Mouse (Mus musculus): ENCODE data around the gene Epo.

Gene Epo

DNA sequence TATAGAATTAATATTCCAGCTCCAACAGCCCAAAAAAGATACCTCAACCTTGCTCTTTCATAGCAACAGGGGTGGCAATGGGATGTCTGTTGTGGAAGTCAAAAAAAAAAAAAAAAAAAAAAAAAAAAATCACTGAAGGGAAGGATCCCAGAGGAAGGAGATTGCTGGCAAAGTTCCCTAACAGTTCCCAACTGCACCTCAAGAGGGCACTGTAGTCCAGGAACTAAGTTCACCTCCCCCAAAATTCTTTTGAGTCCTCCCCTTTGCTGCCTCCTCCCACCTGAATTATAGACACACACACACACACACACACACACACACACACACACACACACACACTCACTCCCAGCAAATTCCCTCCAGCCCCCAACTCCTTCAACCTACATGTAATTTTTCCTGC lies 51.9 kb downstream of the Epo start:
- peak; percentile 78 for DNase-seq (ENCODE audit: extremely low spot score, low spot score)

- no peak for DNase-seq (ENCODE audit: extremely low spot score, low spot score)
These were observed 56.1 kb downstream of the Epo start, which contains the start of gene Zan for GRCm38 (mm10) chr5:137476964-137477363. Zan (minus strand) TSS chr5:137477064.

GRCm38 (mm10) chr5:137474351-137474750 lies 58.7 kb downstream of the Epo start:
- DNase-seq (ENCODE audit: extremely low spot score, low spot score) = no peak

DNA sequence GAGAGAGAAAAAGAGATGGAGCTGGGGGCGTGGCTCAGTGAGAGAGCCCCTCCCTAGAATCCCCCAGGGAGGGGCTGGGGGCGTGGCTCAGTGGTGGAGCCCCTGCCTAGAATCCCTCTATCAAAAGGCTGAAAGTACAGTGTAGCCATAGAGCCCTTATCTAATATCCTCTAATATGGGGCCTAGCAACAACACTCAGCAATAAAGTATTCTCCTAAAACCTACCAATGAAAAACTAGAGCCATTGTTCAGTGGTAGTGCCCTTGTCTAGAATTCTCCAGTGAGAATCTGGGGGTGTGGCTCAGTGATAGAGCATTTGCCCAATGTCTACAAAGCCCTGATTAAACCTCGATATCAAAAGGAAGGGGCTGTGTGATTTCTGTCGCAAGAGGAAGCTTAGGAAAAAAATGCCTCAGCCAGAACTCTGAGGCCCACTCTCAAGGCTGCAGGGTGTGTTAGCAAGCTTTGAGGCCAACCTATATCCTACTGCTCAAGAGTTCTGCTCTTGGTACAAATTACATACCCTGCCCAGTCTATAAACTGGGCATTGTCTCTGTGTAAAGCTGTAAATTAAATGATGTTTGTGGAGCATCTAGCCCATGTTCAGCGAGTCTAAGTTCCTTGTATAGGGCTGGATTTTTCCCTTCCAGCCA lies 60.7 kb downstream of the Epo start:
- no peak for DNase-seq (ENCODE audit: extremely low spot score, low spot score)

- DNase-seq (ENCODE audit: extremely low spot score, low spot score) = no peak
These were observed 66.1 kb downstream of the Epo start for GRCm38 (mm10) chr5:137466946-137467345.

- no peak for DNase-seq (ENCODE audit: extremely low spot score, low spot score)
These were observed 68.0 kb downstream of the Epo start for GRCm38 (mm10) chr5:137465049-137465448.

DNA sequence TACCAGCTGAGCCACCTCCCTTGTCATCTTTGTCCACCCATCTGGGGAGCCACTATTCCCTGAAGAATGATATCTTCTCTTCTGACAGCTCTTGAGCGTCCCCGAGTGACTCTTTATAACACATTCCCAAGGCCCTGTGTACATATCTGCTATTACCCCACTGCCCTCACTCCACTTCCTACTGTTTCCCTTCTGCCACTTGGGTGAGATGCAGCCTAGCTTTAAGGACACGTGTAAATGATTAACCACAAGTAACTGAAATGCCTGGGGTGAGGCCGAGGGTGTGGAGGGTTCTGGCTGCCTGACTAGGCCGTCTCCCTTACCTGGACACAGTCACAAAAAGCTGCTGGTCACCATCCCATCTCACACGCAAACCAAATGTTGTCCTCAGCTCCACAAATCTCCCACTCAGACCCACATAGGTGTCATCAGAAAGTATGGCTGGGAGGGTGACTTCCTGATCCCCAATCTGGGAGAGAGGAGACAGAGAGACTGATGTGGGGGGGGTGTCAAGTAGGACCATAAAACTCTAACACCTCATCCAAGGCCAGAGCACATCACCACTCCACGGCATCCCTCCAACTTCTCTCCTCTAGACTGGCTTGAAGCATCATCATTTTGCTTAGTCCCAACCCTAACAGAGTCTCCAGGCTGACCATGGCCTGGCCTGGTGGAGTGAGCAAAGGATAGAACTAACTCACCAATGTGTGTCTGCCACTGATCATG lies 77.0 kb downstream of the Epo start:
- no peak for DNase-seq (ENCODE audit: extremely low spot score, low spot score)

- DNase-seq (ENCODE audit: extremely low spot score, low spot score) = no peak
These were observed 77.8 kb downstream of the Epo start for GRCm38 (mm10) chr5:137455206-137455605.

DNA sequence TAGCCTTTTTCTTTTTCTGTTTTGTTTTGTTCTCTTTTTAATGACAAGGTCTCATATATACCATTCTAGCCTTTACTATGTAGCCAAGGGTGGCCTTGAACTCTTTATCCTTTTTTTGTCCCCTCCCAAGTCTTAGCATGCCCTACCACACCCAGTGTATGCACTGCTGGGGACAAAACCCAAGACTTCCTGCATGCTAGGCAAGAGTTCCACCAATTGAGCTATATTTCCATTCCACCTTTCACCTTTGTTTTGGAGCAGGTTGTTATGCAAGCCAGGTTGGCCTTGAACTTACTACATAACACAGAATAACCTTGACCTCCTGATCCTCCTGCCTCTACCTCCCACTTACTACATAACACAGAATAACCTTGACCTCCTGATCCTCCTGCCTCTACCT lies 87.5 kb downstream of the Epo start:
- DNase-seq (ENCODE audit: extremely low spot score, low spot score) = no peak

- no peak for DNase-seq (ENCODE audit: extremely low spot score, low spot score)
These were observed 92.7 kb downstream of the Epo start for GRCm38 (mm10) chr5:137440216-137440855.

DNA sequence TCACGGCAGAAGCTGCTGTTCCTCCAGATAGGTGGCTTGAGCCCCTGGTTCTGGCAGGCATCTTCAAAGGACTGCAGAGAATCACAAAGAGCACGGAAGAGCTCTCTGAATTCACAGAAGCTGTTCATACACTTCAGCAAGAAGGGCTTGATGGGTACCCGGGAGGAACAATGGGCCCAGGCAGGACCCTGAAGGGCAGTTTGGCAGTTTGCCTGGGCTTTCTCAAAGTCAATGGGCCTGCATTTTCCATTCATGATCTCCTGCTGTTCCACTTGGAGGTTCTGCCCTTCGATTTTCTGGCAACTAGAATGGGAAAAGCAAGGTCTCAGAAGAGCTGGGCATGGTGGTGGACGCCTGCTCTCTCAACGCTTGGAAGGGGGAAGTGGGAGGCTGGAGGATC lies 99.2 kb downstream of the Epo start:
- no peak for DNase-seq (ENCODE audit: extremely low spot score, low spot score)

All from neural tube, embryonic 10.5 days (tissue).